Mouse (Mus musculus) right cerebral cortex, postnatal 25 days (tissue): ENCODE measurements at regions not wholly inside any gene's neighbourhood (a gene's known extent, or its start where the extent isn't known, plus 50 kb on each side); places are given as distances from the start of the nearest gene placed in this dataset.
A peak's percentile ranks its signal among the peaks of the same experiment; 100 is the strongest.

ENCODE experiments used
- DNase-seq: peaks from one replicate; pipeline ENCODE4 v3.0.0; 2022

- peak; percentile 9 for DNase-seq
These were observed 442.0 kb downstream of the Defb40 start for GRCm38 (mm10) chr8:18536059-18536458.

GRCm38 (mm10) chr8:18528120-18528519 is 449.9 kb downstream of the Defb40 start:
- no peak for DNase-seq

- no peak for DNase-seq
These were observed 465.6 kb downstream of the Defb40 start for GRCm38 (mm10) chr8:18512409-18512808.

- no peak for DNase-seq
These were observed 471.7 kb downstream of the Defb40 start for GRCm38 (mm10) chr8:18506158-18507022.

- DNase-seq, result no peak
These were observed 487.4 kb downstream of the Defb40 start for GRCm38 (mm10) chr8:18490620-18491019.

- no peak for DNase-seq
These were observed 498.0 kb downstream of the Defb40 start for GRCm38 (mm10) chr8:18480081-18480480.

- no peak for DNase-seq
These were observed 499.9 kb downstream of the Defb40 start for GRCm38 (mm10) chr8:18478166-18478565.

- DNase-seq, result no peak
These were observed 510.5 kb downstream of the Defb40 start for GRCm38 (mm10) chr8:18467511-18467910.

- no peak for DNase-seq
These were observed 517.4 kb downstream of the Defb40 start for GRCm38 (mm10) chr8:18460609-18461008.

GRCm38 (mm10) chr8:18457470-18457869 is 520.6 kb downstream of the Defb40 start:
- no peak for DNase-seq

- DNase-seq, result no peak
These were observed 529.0 kb downstream of the Defb40 start for GRCm38 (mm10) chr8:18449015-18449414.

- no peak for DNase-seq
These were observed 535.8 kb downstream of the Defb40 start for GRCm38 (mm10) chr8:18442212-18442611.

- no peak for DNase-seq
These were observed 555.2 kb downstream of the Defb40 start for GRCm38 (mm10) chr8:18422846-18423245.

GRCm38 (mm10) chr8:18412470-18412869 is 565.6 kb downstream of the Defb40 start:
- peak; percentile 18 for DNase-seq

GRCm38 (mm10) chr8:18406446-18406845 is 571.6 kb downstream of the Defb40 start:
- DNase-seq, result no peak

- DNase-seq, result peak; percentile 21
These were observed 589.7 kb downstream of the Defb40 start for GRCm38 (mm10) chr8:18388353-18388752.

GRCm38 (mm10) chr8:18381615-18382178 is 596.4 kb downstream of the Defb40 start:
- DNase-seq, result no peak

- DNase-seq, result no peak
These were observed 629.3 kb downstream of the Defb40 start for GRCm38 (mm10) chr8:18348716-18349115.

GRCm38 (mm10) chr8:18346248-18346647 is 631.8 kb downstream of the Defb40 start:
- no peak for DNase-seq

- peak; percentile 18 for DNase-seq
These were observed 632.7 kb downstream of the Defb40 start for GRCm38 (mm10) chr8:18345322-18345721.

GRCm38 (mm10) chr8:18344838-18345237 is 633.2 kb downstream of the Defb40 start:
- DNase-seq, result no peak

- no peak for DNase-seq
These were observed 642.5 kb downstream of the Defb40 start for GRCm38 (mm10) chr8:18335576-18335975.

GRCm38 (mm10) chr8:18328521-18328920 is 649.5 kb downstream of the Defb40 start:
- DNase-seq, result no peak

GRCm38 (mm10) chr8:18316488-18316887 is 661.6 kb downstream of the Defb40 start:
- DNase-seq, result no peak
